Mouse (Mus musculus) ES-E14 (cell line): ENCODE data around the gene Cryl1.

Experiments used
- HCFC1 ChIP-seq: IDR thresholded peaks from 2 replicates; pipeline ENCODE4 v1.6.1; 2012; ENCODE audit warnings: low read length, inconsistent platforms, borderline replicate concordance; ENCODE audit not compliant: insufficient read depth
- MAFK ChIP-seq: IDR thresholded peaks from 2 replicates; pipeline ENCODE4 v1.6.1; 2014; ENCODE audit warnings: mild to moderate bottlenecking, low read depth, low read length, inconsistent platforms; ENCODE audit not compliant: insufficient read depth

DNA sequence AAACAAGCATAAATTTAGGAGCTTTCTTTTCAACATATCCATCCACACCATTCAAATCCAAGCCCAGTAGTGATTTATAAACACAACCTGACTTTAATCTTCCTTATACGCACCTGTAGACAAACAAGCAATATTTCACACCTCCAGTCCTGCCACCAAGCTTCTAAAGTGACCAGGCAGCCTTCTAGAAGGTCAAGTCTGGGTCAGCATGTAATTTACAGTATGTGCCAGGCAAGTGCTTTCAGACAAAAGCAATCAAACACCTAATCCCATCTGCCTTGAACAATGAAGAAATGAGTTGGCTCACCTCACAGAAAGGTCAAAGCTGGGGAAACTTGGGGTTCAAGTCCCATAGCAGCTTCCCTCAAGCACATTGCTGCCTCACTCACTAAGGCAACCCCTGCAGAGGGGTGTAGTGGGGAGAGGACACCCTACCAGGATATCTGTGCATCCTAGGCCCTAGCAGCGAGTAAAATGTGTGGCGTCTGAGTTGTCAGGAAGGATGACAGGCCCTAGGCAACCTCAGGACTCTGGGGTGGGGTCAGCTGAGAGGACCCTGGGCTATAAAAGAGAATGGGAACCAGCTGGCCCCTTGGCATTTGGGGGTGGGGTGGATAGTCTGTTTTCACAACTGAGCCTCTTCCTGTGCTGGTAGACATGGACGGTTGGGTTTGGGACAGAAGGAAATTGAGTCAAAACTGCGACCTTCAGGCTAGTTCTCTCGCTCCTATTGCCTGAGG, 55.8 kb downstream of the Cryl1 start:
- TF ChIP-seq HCFC1 = no peak
- no peak for TF ChIP-seq MAFK
